Mouse (Mus musculus) left cerebral cortex, postnatal 4 days (tissue): Measurements from ENCODE around the gene Olfr670. TPM values are rescaled to one million over a fixed set of nuclear protein-coding genes. Genes with fewer than 3 reads are reported as not detected.
"Not testable (repeated sequence)": the region's sequence is repeated elsewhere in the genome, so short reads cannot be mapped to it uniquely, and the experiment has no call there.

Experiments used
- DNase-seq: peaks from one replicate; pipeline ENCODE4 v3.0.0-alpha.2; 2022
- intact Hi-C: fragments of 180-260 bp; cut with DNase I; formaldehyde crosslinking; loops from one replicate; pipeline ENCODE4 v1.15.1; 2025
- total RNA-seq, 2 experiments: library from RNA; stranded (reverse); gene quantifications; 2 replicates each; pipeline ENCODE4 v1.2.3; 2021

Gene Olfr670
- total RNA-seq: not detected

- intact Hi-C loops: no loop called here
- no peak for DNase-seq
These were observed at the start of gene Olfr670 for GRCm38 (mm10) chr7:104962520-104962919. Olfr670 (minus strand) TSS chr7:104962620.

DNA sequence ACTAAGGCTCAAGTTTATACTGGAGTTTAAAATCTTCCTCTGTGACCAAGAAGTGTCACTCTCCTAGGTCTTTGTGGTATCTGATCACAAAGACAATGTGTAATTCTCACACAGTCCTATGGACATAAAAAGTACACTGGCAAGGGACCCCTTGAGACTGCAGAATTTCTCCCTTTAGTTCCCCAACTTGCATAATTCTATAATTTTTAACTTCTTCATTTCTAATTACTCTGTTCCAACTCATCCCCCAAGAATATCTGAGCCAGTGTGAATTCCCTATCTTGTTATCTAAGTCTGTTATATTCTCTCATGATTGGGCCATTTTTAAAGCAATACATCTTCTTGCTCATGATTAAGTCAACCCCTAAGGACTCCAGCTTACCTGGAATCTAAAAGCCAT lies 39.5 kb upstream of the Olfr670 start, which contains the start of gene Olfr672:
Olfr672 (minus strand) TSS at position 101 of the 400 bp plus-strand sequence.
- intact Hi-C loops: no loop called here
- no peak for DNase-seq

DNA sequence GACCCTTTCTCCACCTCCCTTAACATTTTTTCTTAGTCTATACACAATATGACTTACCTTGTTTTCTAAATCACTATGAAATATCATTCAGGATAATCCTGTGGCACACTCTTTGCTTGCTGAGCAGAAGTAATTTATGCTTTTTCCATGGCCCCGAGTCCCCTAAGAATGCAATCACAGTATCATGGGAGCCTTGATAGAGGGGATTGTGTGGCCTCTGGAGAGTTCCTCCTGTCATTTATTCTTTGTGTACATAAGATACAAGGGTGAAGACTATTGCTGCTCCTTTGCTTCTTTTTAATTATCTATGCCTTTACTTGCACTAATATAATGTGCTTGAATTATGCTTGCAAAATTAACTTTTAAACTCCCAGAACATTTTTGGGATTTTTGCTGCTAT lies 16.6 kb upstream of the Olfr670 start, which contains the start of gene Olfr671:
Olfr671 (minus strand) TSS at position 101 of the 400 bp plus-strand sequence.
- intact Hi-C loops: no loop called here
- DNase-seq: no peak

- DNase-seq, intact Hi-C loops: not testable (repeated sequence)
These were observed 10.1 kb upstream of the Olfr670 start for GRCm38 (mm10) chr7:104972507-104972906.

DNA sequence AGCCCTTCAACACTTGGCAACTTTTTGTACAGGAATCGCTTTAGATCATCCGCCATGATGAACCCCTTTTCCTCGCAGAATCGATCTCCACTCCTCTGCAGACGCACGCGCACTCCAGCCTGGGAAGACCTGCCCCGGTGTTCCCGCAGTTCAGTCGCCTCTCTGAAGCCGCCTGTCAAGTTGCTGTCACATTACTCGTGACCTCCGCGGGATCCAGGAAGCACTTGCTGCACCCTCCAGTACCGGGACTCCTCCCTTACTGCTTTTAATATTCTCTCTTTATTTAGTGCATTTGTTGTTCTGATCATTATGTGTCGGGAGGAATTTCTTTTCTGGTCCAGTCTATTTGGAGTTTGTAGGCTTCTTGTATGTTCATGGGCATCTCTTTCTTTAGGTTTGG lies 12.2 kb downstream of the Olfr670 start:
- intact Hi-C loops, DNase-seq: not testable (repeated sequence)

GRCm38 (mm10) chr7:104933940-104934339 lies 28.5 kb downstream of the Olfr670 start, which contains the start of gene Olfr669:
Olfr669 (plus strand) TSS chr7:104934240.
- no peak for DNase-seq
- intact Hi-C loops: no loop called here

DNA sequence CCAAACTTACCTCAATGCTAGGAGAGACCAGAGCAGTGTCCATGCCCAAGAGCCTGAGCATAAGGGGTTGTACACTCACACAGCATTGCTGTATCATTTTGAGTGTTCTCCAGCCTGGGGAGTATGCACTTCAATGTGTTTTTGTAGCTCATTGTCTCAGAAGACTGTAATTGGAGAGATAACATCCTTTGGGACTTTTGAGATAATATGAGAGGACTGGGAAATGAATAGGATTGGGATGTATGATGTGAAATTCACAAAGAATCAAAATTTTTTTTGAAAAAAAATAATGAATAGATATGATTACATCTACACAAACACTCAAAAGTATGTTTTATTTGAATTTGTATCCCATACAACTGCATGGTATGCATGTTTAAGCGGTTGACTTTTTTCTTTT lies 34.5 kb downstream of the Olfr670 start, which contains the start of gene Olfr668:
Olfr668 (minus strand) TSS at position 101 of the 400 bp plus-strand sequence.
- intact Hi-C loops: no loop called here
- no peak for DNase-seq

GRCm38 (mm10) chr7:104921382-104921781 lies 41.0 kb downstream of the Olfr670 start, which contains the start of gene Olfr667:
Olfr667 (minus strand) TSS chr7:104921482.
- no peak for DNase-seq
- intact Hi-C loops: no loop called here

Other genes with a start within 250 kb of the Olfr670 start
- not detected for gene Usp17le, start 185.2 kb downstream of the Olfr670 start, total RNA-seq
- not detected for gene Usp17lb, start 120.0 kb downstream of the Olfr670 start, total RNA-seq
- not detected for gene Usp17la, start 105.6 kb downstream of the Olfr670 start, total RNA-seq
- gene Olfr665, start 84.6 kb downstream of the Olfr670 start, total RNA-seq: not detected
- gene Olfr666, start 66.7 kb downstream of the Olfr670 start, total RNA-seq: not detected
- gene Olfr667, start 41.1 kb downstream of the Olfr670 start, total RNA-seq: not detected
- not detected for gene Olfr668, start 34.6 kb downstream of the Olfr670 start, total RNA-seq
- not detected for gene Olfr669, start 28.4 kb downstream of the Olfr670 start, total RNA-seq
- gene Olfr671, start 16.5 kb upstream of the Olfr670 start, total RNA-seq: not detected
- gene Olfr672, start 39.4 kb upstream of the Olfr670 start, total RNA-seq: not detected
- not detected for gene Olfr675, start 65.8 kb upstream of the Olfr670 start, total RNA-seq
- not detected for gene Olfr676, start 70.1 kb upstream of the Olfr670 start, total RNA-seq
- not detected for gene Olfr677, start 88.8 kb upstream of the Olfr670 start, total RNA-seq
- gene Olfr678, start 101.9 kb upstream of the Olfr670 start, total RNA-seq: not detected
- gene Olfr679, start 118.6 kb upstream of the Olfr670 start, total RNA-seq: not detected
- not detected for gene Olfr680-ps1, start 130.2 kb upstream of the Olfr670 start, total RNA-seq
- gene Olfr681, start 154.2 kb upstream of the Olfr670 start, total RNA-seq: not detected
- gene Olfr683, start 184.4 kb upstream of the Olfr670 start, total RNA-seq: not detected
- not detected for gene Olfr684, start 201.0 kb upstream of the Olfr670 start, total RNA-seq
- gene Olfr685, start 223.4 kb upstream of the Olfr670 start, total RNA-seq: not detected
- not detected for gene Olfr686, start 244.9 kb upstream of the Olfr670 start, total RNA-seq